21 mouse cellular contexts compared by ENCODE assay signal in genomic region chr15:6997871-6998270, GRCm38 (mm10).
"Had no signal": no experiment of that assay in that cellular context is flagged by ENCODE, and none has a peak within 500 bp of the region (broad histone marks: within the 10 kb centered on the region; RNA-seq: fewer than 3 reads in every experiment).

No protein-coding gene starts in this region.

- DNase-seq: gastrocnemius, postnatal 10 days; gastrocnemius, postnatal 25 days; heart, postnatal 10 days; heart, postnatal 4 days; kidney, adult 18-20 months; kidney, adult 8-10 months; kidney, postnatal 10 days; kidney, postnatal 25 days; kidney, postnatal 4 days; liver; liver, embryonic 13.5 days had no signal

- H3K27ac ChIP-seq: heart, embryonic 10.5 days; hindbrain, embryonic 10.5 days; hindbrain, embryonic 12.5 days; hindbrain, embryonic 14.5 days; intestine, embryonic 15.5 days; layer of hippocampus, adult 2 months; limb, embryonic 10.5 days; limb, embryonic 12.5 days; liver, embryonic 13.5 days; liver, embryonic 15.5 days had no signal

- H3K4me3 ChIP-seq: heart, embryonic 10.5 days; heart, embryonic 12.5 days; hindbrain, embryonic 10.5 days; hindbrain, embryonic 12.5 days; intestine, embryonic 15.5 days; layer of hippocampus, adult 2 months; limb, embryonic 10.5 days; limb, embryonic 12.5 days; liver, embryonic 13.5 days; liver, embryonic 15.5 days had no signal
